Mouse (Mus musculus) CH12.LX (cell line): ENCODE measurements at regions not wholly inside any gene's neighbourhood (a gene's known extent, or its start where the extent isn't known, plus 50 kb on each side); places are given as distances from the start of the nearest gene placed in this dataset.

Source experiments
- DNase-seq: peaks from one replicate; pipeline ENCODE4 v3.0.0-alpha.2; 2013; ENCODE audit errors: extremely low read depth
- H3K27ac ChIP-seq: 2 replicates; pipeline ENCODE4 v1.5.1; 2012; ENCODE audit warnings: low read depth, mild to moderate bottlenecking, control low read depth, moderate library complexity; ENCODE audit not compliant: insufficient read depth
- H3K27me3 ChIP-seq: replicated peaks from 2 replicates; pipeline ENCODE3; 2012; ENCODE audit warnings: inconsistent platforms
- H3K36me3 ChIP-seq, 2 experiments: replicated peaks in 1 of 2; 2 replicates each; pipeline versions ENCODE3 to v1.6.1; 2012; ENCODE audit warnings: inconsistent platforms in 1 of 2, low read length in 1 of 2, mild to moderate bottlenecking in 1 of 2, mixed read lengths in 1 of 2, moderate library complexity in 1 of 2; ENCODE audit not compliant: control insufficient read depth in 1 of 2, insufficient read depth in 1 of 2
- H3K4me1 ChIP-seq, 2 experiments: 2 replicates each; pipeline ENCODE4 v1.6.1; 2012; ENCODE audit warnings: inconsistent platforms in 1 of 2, moderate library complexity in 1 of 2; ENCODE audit not compliant: insufficient read depth in 2 of 2, control insufficient read depth in 1 of 2
- H3K4me2 ChIP-seq: 2 replicates; pipeline ENCODE4 v1.6.1; 2012; ENCODE audit warnings: low read depth, mild to moderate bottlenecking, control low read depth; ENCODE audit not compliant: poor library complexity, insufficient read depth, severe bottlenecking
- H3K4me3 ChIP-seq, 3 experiments: fragments of 150-350 bp in 1 of 3; sonication (generic) in 1 of 3; replicated peaks in 1 of 3; 2 replicates each; pipeline versions ENCODE3 to v1.5.1; 2011 to 2012; ENCODE audit warnings: low read depth in 2 of 3, low read length in 2 of 3, mild to moderate bottlenecking in 2 of 3, moderate library complexity in 2 of 3, control low read depth in 1 of 3, improper control_type of control experiment in 1 of 3, inconsistent platforms in 1 of 3, mixed read lengths in 1 of 3; ENCODE audit not compliant: poor library complexity in 1 of 3
- H3K79me2 ChIP-seq: replicated peaks from 2 replicates; pipeline ENCODE4 v1.6.1; 2012; ENCODE audit warnings: mild to moderate bottlenecking, moderate library complexity; ENCODE audit not compliant: control insufficient read depth, poor library complexity, insufficient read depth, severe bottlenecking; ENCODE audit errors: extremely low read depth
- H3K9ac ChIP-seq: 2 replicates; pipeline ENCODE4 v1.6.1; 2012; ENCODE audit warnings: low read depth, mild to moderate bottlenecking, control low read depth, moderate library complexity; ENCODE audit not compliant: insufficient read depth
- H3K9me3 ChIP-seq: replicated peaks from 2 replicates; pipeline ENCODE3; 2012; ENCODE audit warnings: low read length, inconsistent platforms, mixed read lengths
- CHD1 ChIP-seq: IDR thresholded peaks from 2 replicates; pipeline ENCODE4 v1.6.1; 2012; ENCODE audit warnings: low read depth, low read length, improper control_type of control experiment, inconsistent platforms
- CTCF ChIP-seq, 2 experiments: IDR thresholded peaks in 1 of 2; conservative IDR thresholded peaks in 1 of 2; 2 replicates each; pipeline ENCODE4 v1.5.1; 2011 to 2012; ENCODE audit warnings: low read depth in 2 of 2, low read length in 2 of 2, improper control_type of control experiment in 1 of 2, inconsistent platforms in 1 of 2, mild to moderate bottlenecking in 1 of 2, moderate library complexity in 1 of 2
- ETS1 ChIP-seq: conservative IDR thresholded peaks from 2 replicates; pipeline ENCODE4 v1.6.1; 2012; ENCODE audit warnings: low read depth, mild to moderate bottlenecking, inconsistent platforms, low read length, improper control_type of control experiment, moderate library complexity
- HCFC1 ChIP-seq: IDR thresholded peaks from 2 replicates; pipeline ENCODE4 v1.6.1; 2012; ENCODE audit warnings: low read depth, mild to moderate bottlenecking, inconsistent platforms, low read length, improper control_type of control experiment
- JUN ChIP-seq: IDR thresholded peaks from 2 replicates; pipeline ENCODE4 v1.6.1; 2011; ENCODE audit warnings: low read depth, mild to moderate bottlenecking, low read length, improper control_type of control experiment, moderate library complexity; ENCODE audit not compliant: insufficient read depth
- MAX ChIP-seq: IDR thresholded peaks from 2 replicates; pipeline ENCODE4 v1.6.1; 2011; ENCODE audit warnings: low read length, improper control_type of control experiment
- MAZ ChIP-seq: IDR thresholded peaks from 2 replicates; pipeline ENCODE4 v1.6.1; 2012; ENCODE audit warnings: low read depth, mild to moderate bottlenecking, inconsistent platforms, low read length, improper control_type of control experiment, moderate library complexity
- MYC ChIP-seq: IDR thresholded peaks from 2 replicates; pipeline ENCODE4 v1.6.1; 2011; ENCODE audit warnings: low read depth, mild to moderate bottlenecking, improper control_type of control experiment, low read length
- NRF1 ChIP-seq: IDR thresholded peaks from 2 replicates; pipeline ENCODE4 v1.6.1; 2014; ENCODE audit warnings: low read depth, mild to moderate bottlenecking, inconsistent platforms, low read length, improper control_type of control experiment, moderate library complexity
- POLR2A ChIP-seq: IDR thresholded peaks from 2 replicates; pipeline ENCODE4 v1.6.1; 2011; ENCODE audit warnings: low read depth, mild to moderate bottlenecking, improper control_type of control experiment, low read length
- SIN3A ChIP-seq: IDR thresholded peaks from 2 replicates; pipeline ENCODE4 v1.6.1; 2012; ENCODE audit warnings: low read length, improper control_type of control experiment, inconsistent platforms
- SMC3 ChIP-seq: IDR thresholded peaks from 2 replicates; pipeline ENCODE4 v1.6.1; 2011; ENCODE audit warnings: low read depth, low read length, improper control_type of control experiment
- TBP ChIP-seq: conservative IDR thresholded peaks from 2 replicates; pipeline ENCODE4 v1.6.1; 2011; ENCODE audit warnings: low read depth, low read length, improper control_type of control experiment
- dilution Hi-C: fragments of 300-500 bp; cut with MboI; formaldehyde crosslinking; loops from 2 replicates; pipeline ENCODE4 v1.14.3; 2020; ENCODE audit warnings: low sequenced_read_pairs; ENCODE audit not compliant: extremely low pct_unique_long_range_greater_than_20kb, extremely low pct_ligation_motif_present
- in situ Hi-C: fragments of 300-500 bp; cut with MboI; formaldehyde crosslinking; loops from 3 replicates; pipeline ENCODE4 v1.14.3; 2019; ENCODE audit warnings: low sequenced_read_pairs, low pct_ligation_motif_present, low pct_unique_long_range_greater_than_20kb, mixed read lengths

- dilution Hi-C loops, result no loop called here
- H3K4me1 ChIP-seq, result peaks cover 0 to 3% of the 10 kb centered on the region in 2 experiments; a peak in 1 of 4 replicates
- H3K9ac ChIP-seq, result no peak overlapping the region
- no peaks in the 10 kb centered on the region for H3K36me3 ChIP-seq
- H3K79me2 ChIP-seq, result no peaks in the 10 kb centered on the region
- in situ Hi-C loops, result no loop called here
- no peaks in the 10 kb centered on the region for H3K27me3 ChIP-seq
- H3K4me3 ChIP-seq, result no peak overlapping the region
- no peaks in the 10 kb centered on the region for H3K9me3 ChIP-seq
- no peak for DNase-seq
- no peak for TF ChIP-seq SIN3A
- TF ChIP-seq ETS1, result no peak
- no peak for TF ChIP-seq JUN
- no peak for TF ChIP-seq MYC
- no peak for TF ChIP-seq MAX
- no peak for TF ChIP-seq SMC3
- TF ChIP-seq MAZ, result no peak
- TF ChIP-seq CHD1, result no peak
- no peak for TF ChIP-seq POLR2A
- no peak overlapping the region for H3K27ac ChIP-seq
- no peak overlapping the region for H3K4me2 ChIP-seq
Observed at GRCm38 (mm10) chr1:57096740-57097139, 118.3 kb upstream of the Satb2 start.

- no peak for DNase-seq
- H3K4me1 ChIP-seq, result peaks cover 0 to 3% of the 10 kb centered on the region in 2 experiments; a peak in 1 of 4 replicates
- H3K9me3 ChIP-seq, result no peaks in the 10 kb centered on the region
- dilution Hi-C loops (no loop called here), in situ Hi-C loops (no loop called here)
- no peak overlapping the region for H3K27ac ChIP-seq
- TF ChIP-seq MYC (no peak), ETS1 (no peak), HCFC1 (no peak), TBP (no peak)
- H3K36me3 ChIP-seq, result no peaks in the 10 kb centered on the region
- H3K9ac ChIP-seq, result no peak overlapping the region
- no peaks in the 10 kb centered on the region for H3K79me2 ChIP-seq
- H3K4me3 ChIP-seq, result no peak overlapping the region
- no peak overlapping the region for H3K4me2 ChIP-seq
- H3K27me3 ChIP-seq, result no peaks in the 10 kb centered on the region
Observed at GRCm38 (mm10) chr1:57100614-57101013, 122.2 kb upstream of the Satb2 start.

- no peak overlapping the region for H3K4me2 ChIP-seq
- H3K79me2 ChIP-seq, result no peaks in the 10 kb centered on the region
- in situ Hi-C loops (no loop called here), dilution Hi-C loops (no loop called here)
- H3K9me3 ChIP-seq, result peaks cover 2% of the 10 kb centered on the region
- H3K9ac ChIP-seq, result no peak overlapping the region
- no peak for DNase-seq
- no peaks in the 10 kb centered on the region for H3K27me3 ChIP-seq
- no peaks in the 10 kb centered on the region for H3K36me3 ChIP-seq
- H3K27ac ChIP-seq, result no peak overlapping the region
- TF ChIP-seq NRF1 (no peak), CTCF (conservative IDR thresholded peaks at IDR 0.05 in 1 of 2, IDR thresholded peaks at IDR 0.05 in 1 of 2; ENCODE audit: low read depth in 2 of 2, low read length in 2 of 2) (no peak), MAX (no peak)
- H3K4me3 ChIP-seq, result no peak overlapping the region
- H3K4me1 ChIP-seq, result no peaks in the 10 kb centered on the region
Observed at GRCm38 (mm10) chr1:57107308-57107707, 128.9 kb upstream of the Satb2 start.
